Mouse (Mus musculus): ENCODE results near the gene Larp1b.

The Larp1b gene

GRCm38 (mm10) chr3:41020687-41021086 is 71.1 kb downstream of the Larp1b start:
- DNase-seq (ENCODE audit: low spot score in 2 of 2): no peak

- no peak for DNase-seq (ENCODE audit: low spot score in 2 of 2)
Measured at GRCm38 (mm10) chr3:41021980-41022379, 72.4 kb downstream of the Larp1b start.

GRCm38 (mm10) chr3:41030705-41031104 is 81.1 kb downstream of the Larp1b start:
- no peak for DNase-seq (ENCODE audit: low spot score in 2 of 2)

GRCm38 (mm10) chr3:41031286-41032210 is 81.9 kb downstream of the Larp1b start:
- DNase-seq (ENCODE audit: low spot score in 2 of 2): no peak

GRCm38 (mm10) chr3:41038297-41038916 is 88.8 kb downstream of the Larp1b start:
- no peak for DNase-seq (ENCODE audit: low spot score in 2 of 2)

- no peak for DNase-seq (ENCODE audit: low spot score in 2 of 2)
Measured at GRCm38 (mm10) chr3:41041241-41041640, 91.6 kb downstream of the Larp1b start.

GRCm38 (mm10) chr3:41042195-41042938 is 92.7 kb downstream of the Larp1b start:
- peak in 1 of 2 experiments; percentile 10 for DNase-seq (ENCODE audit: low spot score in 2 of 2)

GRCm38 (mm10) chr3:41043756-41044354 is 94.2 kb downstream of the Larp1b start:
- no peak for DNase-seq (ENCODE audit: low spot score in 2 of 2)

- no peak for DNase-seq (ENCODE audit: low spot score in 2 of 2)
Measured at GRCm38 (mm10) chr3:41047838-41048237, 98.2 kb downstream of the Larp1b start.

GRCm38 (mm10) chr3:41053334-41053733 is 103.7 kb downstream of the Larp1b start:
- DNase-seq (ENCODE audit: low spot score in 2 of 2): no peak

- DNase-seq (ENCODE audit: low spot score in 2 of 2): no peak
Measured at GRCm38 (mm10) chr3:41058395-41058794, 108.8 kb downstream of the Larp1b start.

GRCm38 (mm10) chr3:41059249-41059648 is 109.6 kb downstream of the Larp1b start:
- DNase-seq (ENCODE audit: low spot score in 2 of 2): no peak

GRCm38 (mm10) chr3:41061831-41062565 is 112.4 kb downstream of the Larp1b start:
- no peak for DNase-seq (ENCODE audit: low spot score in 2 of 2)

GRCm38 (mm10) chr3:41062758-41063157 is 113.1 kb downstream of the Larp1b start:
- no peak for DNase-seq (ENCODE audit: low spot score in 2 of 2)

GRCm38 (mm10) chr3:41065320-41065719 is 115.7 kb downstream of the Larp1b start:
- no peak for DNase-seq (ENCODE audit: low spot score in 2 of 2)

- no peak for DNase-seq (ENCODE audit: low spot score in 2 of 2)
Measured at GRCm38 (mm10) chr3:41070519-41070918, 120.9 kb downstream of the Larp1b start.

GRCm38 (mm10) chr3:41075376-41075775 is 125.7 kb downstream of the Larp1b start:
- DNase-seq (ENCODE audit: low spot score in 2 of 2): no peak

- no peak for DNase-seq (ENCODE audit: low spot score in 2 of 2)
Measured at GRCm38 (mm10) chr3:41078673-41079072, 129.0 kb downstream of the Larp1b start.

- DNase-seq (ENCODE audit: low spot score in 2 of 2): no peak
Measured at GRCm38 (mm10) chr3:41080724-41081123, 131.1 kb downstream of the Larp1b start.

GRCm38 (mm10) chr3:41081474-41082301 is 132.1 kb downstream of the Larp1b start:
- no peak for DNase-seq (ENCODE audit: low spot score in 2 of 2)
